Mouse (Mus musculus): Measurements from ENCODE around the gene 1500011B03Rik. TPM values are rescaled to one million over a fixed set of nuclear protein-coding genes. Genes with fewer than 3 reads are reported as not detected.
A peak's percentile ranks its signal among the peaks of the same experiment; 100 is the strongest.
"Not testable (repeated sequence)": the region's sequence is repeated elsewhere in the genome, so short reads cannot be mapped to it uniquely, and the experiment has no call there.

1500011B03Rik gene
- total RNA-seq (2021): 1 to 10 TPM; 3.9 to 4.6 TPM
- long read RNA-seq, experiment 1, partial matches to known transcripts: 0 of 1 reads
- long read RNA-seq, experiment 1, other reads (novel, unspliced or antisense): 1 of 1 reads
- long read RNA-seq, experiment 2, partial matches to known transcripts: 0 of 4 reads
- long read RNA-seq, experiment 2, other reads (novel, unspliced or antisense): 0 of 4 reads

GRCm38 (mm10) chr5:114822796-114823688 is at the start of gene 1500011B03Rik:
1500011B03Rik (minus strand) TSS chr5:114823468.
- Histone ChIP-seq H3K4me3 (peak within 1 kb of the TSS; percentile 72), H3K27ac (peak within 1 kb of the TSS; percentile 20; the same call in 1 of the 2 replicates)
- no peak for TF ChIP-seq CTCF (IDR thresholded peaks at IDR 0.05)
- intact Hi-C loops (cut with DNase I): no loop called here
- DNase-seq: peak; percentile 70

GRCm38 (mm10) chr5:114865279-114865678 is 42.0 kb upstream of the 1500011B03Rik start:
- Histone ChIP-seq H3K4me3 (no peak overlapping the region), H3K27ac (no peak overlapping the region)
- TF ChIP-seq CTCF (IDR thresholded peaks at IDR 0.05): no peak
- no peak for DNase-seq
- intact Hi-C loops (cut with DNase I): no loop called here

GRCm38 (mm10) chr5:114864813-114865212 is 41.5 kb upstream of the 1500011B03Rik start:
- no peak for DNase-seq
- H3K4me3 ChIP-seq: no peak overlapping the region
- intact Hi-C loops (cut with DNase I): no loop called here
- no peak overlapping the region for H3K27ac ChIP-seq
- TF ChIP-seq CTCF (IDR thresholded peaks at IDR 0.05): no peak

- no peak for TF ChIP-seq CTCF (IDR thresholded peaks at IDR 0.05)
- Histone ChIP-seq H3K4me3 (no peak overlapping the region), H3K27ac (no peak overlapping the region)
- intact Hi-C loops (cut with DNase I): no loop called here
- DNase-seq: no peak
These were observed 38.5 kb upstream of the 1500011B03Rik start for GRCm38 (mm10) chr5:114861730-114862129.

GRCm38 (mm10) chr5:114859253-114859652 is 36.0 kb upstream of the 1500011B03Rik start:
- intact Hi-C loops (cut with DNase I): no loop called here
- TF ChIP-seq CTCF (IDR thresholded peaks at IDR 0.05): peak; percentile 80
- no peak overlapping the region for H3K27ac ChIP-seq
- peak overlapping the region; percentile 50 for H3K4me3 ChIP-seq
- DNase-seq: peak; percentile 73

GRCm38 (mm10) chr5:114858582-114858981 is 35.3 kb upstream of the 1500011B03Rik start, which contains the start of gene Gm9936:
Gm9936 (minus strand) TSS chr5:114858682.
- intact Hi-C loops (cut with DNase I): no loop called here
- peak; percentile 6 for DNase-seq
- no peak for TF ChIP-seq CTCF (IDR thresholded peaks at IDR 0.05)
- peak within 1 kb of the TSS; percentile 50 for H3K4me3 ChIP-seq
- H3K27ac ChIP-seq: no peak within 1 kb of the TSS

GRCm38 (mm10) chr5:114853364-114853763 is 30.1 kb upstream of the 1500011B03Rik start, which contains the start of gene 4930519G04Rik:
4930519G04Rik (plus strand) TSS chr5:114853664.
- DNase-seq; H3K27ac ChIP-seq; H3K4me3 ChIP-seq; intact Hi-C loops (cut with DNase I): not testable (repeated sequence)

GRCm38 (mm10) chr5:114851565-114852236 is 28.4 kb upstream of the 1500011B03Rik start:
- Histone ChIP-seq H3K4me3 (no peak overlapping the region), H3K27ac (no peak overlapping the region)
- no peak for TF ChIP-seq CTCF (IDR thresholded peaks at IDR 0.05)
- intact Hi-C loops (cut with DNase I): no loop called here
- DNase-seq: no peak

- intact Hi-C loops (cut with DNase I); DNase-seq; H3K27ac ChIP-seq; H3K4me3 ChIP-seq: not testable (repeated sequence)
These were observed 21.1 kb upstream of the 1500011B03Rik start for GRCm38 (mm10) chr5:114844371-114844770.

GRCm38 (mm10) chr5:114842674-114843073 is 19.4 kb upstream of the 1500011B03Rik start:
- no peak overlapping the region for H3K27ac ChIP-seq
- intact Hi-C loops (cut with DNase I): no loop called here
- no peak for TF ChIP-seq CTCF (IDR thresholded peaks at IDR 0.05)

GRCm38 (mm10) chr5:114842155-114842554 is 18.9 kb upstream of the 1500011B03Rik start:
- DNase-seq; H3K27ac ChIP-seq; intact Hi-C loops (cut with DNase I); H3K4me3 ChIP-seq: not testable (repeated sequence)

More at GRCm38 (mm10) chr5:114842674-114843073, 19.4 kb upstream of the 1500011B03Rik start:
- no peak for DNase-seq
- H3K4me3 ChIP-seq: no peak overlapping the region

GRCm38 (mm10) chr5:114840481-114840880 is 17.2 kb upstream of the 1500011B03Rik start:
- H3K4me3 ChIP-seq; H3K27ac ChIP-seq; DNase-seq; intact Hi-C loops (cut with DNase I): not testable (repeated sequence)

- intact Hi-C loops (cut with DNase I): no loop called here
- no peak for DNase-seq
- no peak overlapping the region for H3K4me3 ChIP-seq
- no peak overlapping the region for H3K27ac ChIP-seq
- TF ChIP-seq CTCF (IDR thresholded peaks at IDR 0.05): no peak
These were observed 13.6 kb upstream of the 1500011B03Rik start for GRCm38 (mm10) chr5:114836886-114837285.
